Mouse (Mus musculus) adipose tissue, adult 10 weeks (tissue): ENCODE results near the gene Optn. TPM values are rescaled to one million over a fixed set of nuclear protein-coding genes. Genes with fewer than 3 reads are reported as not detected.

Experiments
- polyA plus RNA-seq: library from polyadenylated mRNA; stranded (reverse); fragments of 350-450 nt; fragmentation: Illumina TruSeq; extraction: RNeasy Lipid Tissue Mini Kit (QIAGEN cat#74804); gene quantifications from one replicate; pipeline ENCODE4 v1.2.3, GENCODE M21; 2014; ENCODE audit warnings: low read depth, low replicate concordance

The Optn gene
- 25.6 TPM for polyA plus RNA-seq

DNA sequence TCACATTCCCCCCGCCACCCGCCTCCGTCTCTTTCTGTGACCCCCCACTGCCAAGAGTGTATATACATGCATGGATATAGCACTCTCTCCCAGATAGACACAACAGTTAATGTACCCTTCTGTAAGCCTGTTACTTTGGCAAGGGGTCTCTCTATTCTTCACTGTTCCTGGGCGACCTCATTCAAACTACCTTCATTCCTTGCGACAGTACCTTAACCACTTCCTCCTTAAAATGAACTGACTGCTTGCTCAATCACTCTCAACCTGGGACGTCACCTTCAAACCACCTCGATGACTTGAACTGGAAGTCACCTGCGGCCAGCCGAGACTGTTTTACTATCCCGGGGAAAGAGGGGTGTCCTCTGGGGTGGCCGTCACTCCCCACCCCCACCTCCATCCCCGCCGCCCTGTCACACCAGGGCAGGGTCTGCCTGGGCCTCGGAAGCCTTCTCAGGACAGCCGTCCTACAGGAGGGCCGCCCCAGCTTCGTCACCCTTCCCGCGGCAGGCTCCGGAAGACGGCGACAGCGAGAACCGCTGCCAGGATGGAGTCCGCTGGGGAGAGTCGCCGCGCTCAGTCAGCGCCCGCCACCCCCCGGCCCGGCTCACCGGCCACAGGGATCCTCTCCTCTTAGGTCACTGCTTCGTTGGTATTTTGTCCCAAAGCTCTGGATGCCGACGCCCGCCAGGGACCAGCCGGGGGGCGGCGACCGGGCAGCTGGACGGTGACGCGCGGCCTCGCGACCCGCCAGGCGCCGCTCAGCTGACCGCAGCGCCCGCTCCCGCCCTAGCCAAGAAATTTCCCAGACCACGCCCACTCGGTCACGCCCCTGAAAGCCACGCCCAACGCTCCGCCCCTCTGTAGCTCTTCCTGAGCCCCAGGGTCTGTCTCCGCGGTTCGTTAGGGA, at the start of gene Optn:
TSS of gene Optn (minus strand) at position 753 of the 907 bp plus-strand sequence.

DNA sequence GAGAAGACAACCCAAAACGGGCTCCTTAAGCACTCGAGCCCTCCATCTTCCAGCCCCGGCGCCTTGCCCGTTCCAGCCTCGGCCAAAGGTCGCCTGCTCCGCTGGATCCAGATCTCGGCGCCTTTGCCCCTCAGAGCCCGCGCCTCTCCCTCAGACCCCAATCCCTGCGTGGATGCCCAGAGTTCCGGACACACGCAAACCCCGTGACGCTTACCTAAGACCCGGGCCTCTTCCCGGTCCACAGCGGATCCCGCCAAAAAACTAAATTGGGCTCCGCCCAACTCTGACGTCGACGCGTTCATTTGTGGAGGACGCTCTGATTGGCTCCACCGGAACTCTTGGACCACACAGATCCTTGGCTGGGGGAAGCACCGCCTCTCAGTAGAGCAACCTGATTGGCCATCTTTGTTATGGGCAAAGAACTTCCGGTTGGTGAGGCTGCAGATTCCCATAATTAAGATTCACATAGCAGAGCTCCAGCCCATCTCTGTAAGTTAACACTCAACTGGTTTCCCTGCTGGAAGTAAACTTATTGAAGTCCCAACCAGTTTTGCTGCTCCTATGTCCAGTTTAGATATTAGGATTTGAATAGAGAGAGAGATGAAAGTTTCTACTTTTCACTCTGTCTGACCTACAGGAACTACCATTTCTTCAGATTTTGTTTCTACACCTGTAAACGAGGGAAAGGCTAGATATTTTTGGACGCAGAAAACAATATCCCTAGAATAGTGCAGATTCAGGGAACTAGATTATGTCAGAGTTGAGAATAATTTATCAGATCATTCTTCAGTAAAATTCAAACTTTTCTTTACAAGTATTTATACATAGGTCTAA, 51.1 kb downstream of the Optn start, which contains the start of gene Mcm10:
TSS of gene Mcm10 (minus strand) at position 301 of the 834 bp plus-strand sequence.

DNA sequence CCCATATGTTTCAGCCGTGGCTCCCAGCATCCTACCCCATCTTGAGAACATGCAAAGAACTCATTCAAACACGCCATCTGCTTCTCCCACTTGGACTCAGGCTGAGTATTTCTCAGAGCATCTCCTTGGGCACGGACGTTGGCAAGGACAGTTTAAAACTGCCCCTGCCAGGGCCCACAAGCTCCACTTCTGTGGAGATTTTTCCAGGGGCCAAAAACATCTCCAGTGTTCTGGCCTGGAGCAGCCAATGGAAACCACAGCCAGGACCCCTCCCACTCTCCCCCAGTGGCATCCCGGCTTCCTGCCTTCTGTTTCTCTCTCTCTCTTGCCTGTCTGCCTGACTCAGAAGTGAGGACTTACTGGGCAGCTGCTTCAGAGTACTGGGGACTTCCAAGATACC, 88.0 kb downstream of the Optn start, which contains the start of gene Ucma:
TSS of gene Ucma (plus strand) at position 316 of the 400 bp plus-strand sequence.

Other genes with a start within 250 kb of the Optn start
- 23.7 TPM for gene Sephs1, start 182.5 kb downstream of the Optn start, polyA plus RNA-seq
- gene Phyh, start 145.0 kb downstream of the Optn start, polyA plus RNA-seq: 120 TPM
- not detected for gene Ucma, start 87.9 kb downstream of the Optn start, polyA plus RNA-seq
- 0.88 TPM for gene Mcm10, start 51.3 kb downstream of the Optn start, polyA plus RNA-seq
- 13.2 TPM for gene Ccdc3, start 73.7 kb upstream of the Optn start, polyA plus RNA-seq